Mouse (Mus musculus) T-helper 2 cell (primary cell): ENCODE results near the gene Tmem43.

ENCODE experiments used
- in situ Hi-C: fragments of 300-600 bp; cut with MboI, MseI; formaldehyde crosslinking; loops from one replicate; pipeline ENCODE4 v1.15.1; 2025; ENCODE audit warnings: high pct_unique_total_duplicates

Gene Tmem43

GRCm38 (mm10) chr6:91472868-91473804, at the start of gene Tmem43, which contains the start of gene Chchd4:
Gene Tmem43 (plus strand): TSS chr6:91473703.
Gene Chchd4 (minus strand): TSS chr6:91473546.
- in situ Hi-C loops = loop anchor here (5.0 kb wide), 1 partner anchor 39 kb away; no protein-coding TSS in a partner anchor

DNA sequence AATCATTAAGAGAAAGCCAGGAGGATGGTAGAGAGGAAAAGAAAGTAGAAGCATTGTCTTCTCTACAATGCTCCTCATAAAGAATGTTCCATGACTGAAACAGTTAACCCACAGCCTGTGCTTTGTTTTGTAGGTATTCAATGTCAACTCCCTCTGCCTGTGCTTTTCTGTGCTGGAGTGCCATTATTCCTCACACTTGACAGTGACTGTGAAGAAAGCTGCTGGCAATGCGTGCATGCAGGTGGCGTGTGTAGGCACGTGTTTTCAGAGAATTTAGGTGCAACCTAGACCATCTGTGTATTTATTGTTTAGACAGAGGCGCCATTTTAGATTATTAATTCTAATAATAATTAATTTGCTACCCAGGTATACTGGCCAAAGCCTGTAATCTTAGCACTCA, 49.4 kb upstream of the Tmem43 start:
- in situ Hi-C loops = no loop called here

DNA sequence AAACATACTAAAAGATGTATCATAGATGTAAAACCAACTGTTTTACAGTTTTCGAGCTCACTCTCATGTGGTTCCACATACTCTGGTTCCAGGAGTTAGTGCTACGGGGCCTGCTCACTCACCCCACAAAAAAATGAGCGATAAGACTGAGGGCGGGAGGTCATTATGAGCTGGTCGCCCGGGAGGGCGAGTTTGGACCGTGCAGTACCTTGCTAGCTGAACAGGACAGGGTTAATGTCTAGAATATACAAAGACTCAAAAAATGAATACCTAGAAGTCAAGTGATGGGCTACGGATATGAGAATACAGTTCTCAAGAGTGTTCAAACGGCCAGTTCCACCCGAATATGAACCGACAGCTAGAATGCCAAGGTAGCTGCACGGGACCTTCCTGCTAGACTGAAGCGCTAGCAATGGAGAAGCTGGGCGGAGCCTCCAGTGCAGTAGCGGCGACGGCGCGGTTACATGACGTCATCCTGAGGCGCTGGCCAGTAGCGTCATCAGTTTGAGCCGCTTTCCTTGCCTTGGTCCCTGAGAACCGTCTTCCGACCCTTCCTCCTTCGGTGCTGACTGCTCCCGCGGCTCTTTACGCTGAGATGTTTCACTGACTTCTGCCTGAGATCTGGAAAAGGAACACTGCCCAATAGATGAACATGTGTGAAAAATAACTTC, 32.9 kb upstream of the Tmem43 start:
- in situ Hi-C loops = no loop called here

GRCm38 (mm10) chr6:91441145-91441662, 32.3 kb upstream of the Tmem43 start:
- in situ Hi-C loops = no loop called here

DNA sequence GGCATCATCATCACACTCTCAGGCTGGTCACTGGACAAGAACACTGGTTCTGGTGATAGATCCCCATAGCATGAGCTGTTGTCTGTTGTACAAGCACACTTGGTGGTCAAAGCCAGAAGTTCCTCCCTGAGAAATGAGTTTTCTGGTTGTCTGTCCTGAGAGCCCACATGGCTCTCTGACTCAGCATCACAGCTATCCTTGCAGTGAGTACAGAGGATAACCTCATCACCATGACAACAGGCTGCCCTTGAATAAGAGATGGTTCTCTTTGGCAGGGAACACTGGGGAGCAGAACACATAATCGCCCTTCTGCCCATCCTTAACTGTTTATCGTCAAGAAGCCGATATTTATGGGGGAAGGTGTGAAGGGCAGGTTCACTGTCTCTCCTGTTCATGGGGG, 28.2 kb upstream of the Tmem43 start:
- in situ Hi-C loops = no loop called here

DNA sequence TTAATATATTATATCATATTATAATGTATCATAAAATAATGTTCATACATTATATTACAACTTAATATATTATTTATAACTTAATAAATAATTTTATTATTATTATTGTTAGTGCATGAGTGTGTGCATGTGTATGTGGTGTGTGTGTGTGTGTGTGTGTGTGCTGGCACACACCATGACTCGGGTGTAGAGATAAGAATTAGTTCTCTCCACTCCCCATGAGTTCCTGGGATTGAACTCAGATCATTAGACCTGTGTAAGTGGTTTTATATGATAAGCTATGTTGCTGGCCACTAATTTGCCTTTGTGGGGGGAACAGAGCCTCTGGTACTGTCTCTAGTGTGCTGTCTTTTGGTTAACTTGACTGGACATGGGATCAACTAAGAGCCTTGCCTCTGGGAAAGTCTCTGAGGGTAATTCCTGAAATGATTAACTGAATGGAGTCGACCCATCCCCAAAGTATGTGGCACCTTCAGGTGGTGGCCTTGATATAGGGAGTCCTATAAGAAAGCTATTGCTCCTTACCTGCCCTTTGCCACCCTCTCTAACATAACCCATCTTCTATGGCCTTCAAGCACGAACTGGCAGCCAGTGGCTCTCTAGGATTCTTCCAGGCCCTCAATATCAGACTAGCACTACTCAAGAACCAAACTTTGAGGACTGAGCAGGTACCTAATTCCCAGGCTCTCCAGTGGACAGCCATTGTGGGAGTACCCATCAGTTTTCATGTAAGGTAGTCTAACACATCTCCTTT, 23.9 kb upstream of the Tmem43 start:
- in situ Hi-C loops = no loop called here

GRCm38 (mm10) chr6:91452056-91452455, 21.4 kb upstream of the Tmem43 start:
- in situ Hi-C loops = no loop called here

DNA sequence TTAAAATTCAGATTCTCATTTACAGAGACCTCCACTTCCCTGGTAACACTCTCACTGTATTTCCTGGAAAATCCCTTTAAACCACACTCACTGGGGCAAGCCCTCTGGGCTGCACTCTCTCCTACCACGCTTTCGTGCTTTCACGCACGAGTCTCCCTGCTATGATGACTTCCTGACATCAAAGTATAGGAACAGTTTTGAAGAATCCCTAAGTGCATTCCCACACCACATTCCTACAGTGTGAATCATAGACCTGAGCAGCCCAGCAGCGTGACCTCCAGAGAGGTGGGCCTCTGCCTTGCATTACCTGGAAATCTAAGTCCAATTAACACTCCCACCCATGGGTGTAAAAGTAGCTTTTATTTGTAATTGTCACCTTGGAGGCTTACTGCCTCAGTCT, 19.0 kb upstream of the Tmem43 start:
- in situ Hi-C loops = no loop called here

DNA sequence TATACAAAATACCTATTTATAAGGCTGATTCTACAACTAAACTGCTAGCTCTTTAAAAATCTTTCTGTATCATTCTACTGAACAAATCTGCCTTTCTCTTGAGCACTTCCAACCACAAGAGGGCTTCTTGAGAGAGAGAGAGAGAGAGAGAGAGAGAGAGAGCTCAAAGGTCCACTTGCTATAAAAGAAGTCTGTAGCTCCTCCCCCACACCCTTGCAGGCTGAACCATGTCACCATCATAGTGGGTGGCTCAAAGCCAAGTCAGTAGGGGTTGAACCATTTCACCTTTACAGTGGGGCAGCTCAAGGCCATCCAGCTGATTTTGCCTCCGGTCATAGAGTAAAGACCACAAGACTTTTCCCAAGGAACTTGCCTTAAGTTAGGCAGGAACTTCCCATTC, 14.0 kb upstream of the Tmem43 start:
- in situ Hi-C loops = no loop called here

DNA sequence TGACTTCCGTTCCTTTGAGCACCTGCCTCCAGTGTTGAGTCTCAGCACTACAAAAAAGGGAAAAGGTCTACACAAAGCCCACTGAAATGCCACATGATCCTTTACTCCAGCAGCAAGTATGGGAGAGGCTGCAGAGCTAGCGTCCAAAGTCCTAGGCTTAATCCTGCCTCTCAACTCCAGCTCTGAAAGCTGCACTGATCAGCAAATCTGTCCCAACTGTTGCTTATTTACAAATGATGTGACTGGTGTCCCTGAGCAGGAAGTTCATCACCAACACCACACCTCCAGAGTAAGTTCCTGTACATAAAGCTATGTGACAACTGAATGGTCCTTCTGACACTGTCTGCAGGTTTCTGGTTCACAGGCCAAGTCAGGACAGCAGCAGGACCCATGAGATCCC, 7.7 kb upstream of the Tmem43 start:
- in situ Hi-C loops = no loop called here

DNA sequence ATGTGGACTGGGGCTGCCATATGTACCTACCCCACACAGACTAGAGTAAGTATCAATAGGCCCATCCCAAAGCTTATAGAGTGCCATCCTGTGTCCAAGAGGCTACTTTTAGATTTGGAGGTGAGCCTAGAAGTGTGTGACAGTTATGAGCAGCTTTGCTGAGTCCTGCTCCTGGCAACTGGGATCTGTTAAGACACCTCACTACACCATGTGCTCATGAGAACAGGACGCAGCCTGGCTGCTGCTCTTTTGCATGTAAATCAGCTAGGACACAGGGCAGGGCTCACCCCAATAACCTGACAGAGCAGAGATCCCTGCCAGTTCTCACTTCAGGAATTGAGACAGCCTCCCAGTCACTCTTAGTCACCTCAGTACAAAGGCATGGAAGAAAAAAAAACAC, 6.4 kb upstream of the Tmem43 start:
- in situ Hi-C loops = no loop called here

DNA sequence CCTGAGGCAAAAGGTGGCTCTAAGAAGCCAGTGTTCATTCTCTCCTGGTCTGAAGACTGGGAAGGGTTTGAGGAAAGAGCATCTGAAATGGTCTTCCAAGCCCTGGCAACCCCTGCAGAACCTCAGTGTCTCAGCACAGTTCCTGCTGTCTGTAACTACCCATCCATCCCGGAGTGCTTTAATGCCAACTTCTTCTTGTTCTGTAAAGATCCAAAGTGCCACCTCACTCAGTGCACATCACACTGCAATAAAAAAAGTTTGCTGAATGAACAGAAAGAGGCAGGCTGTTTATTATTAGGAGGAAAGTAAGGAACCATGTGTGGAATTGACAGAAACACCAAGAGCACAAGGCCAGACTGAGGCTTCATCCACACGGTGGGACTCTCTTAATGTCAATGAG, 2.8 kb upstream of the Tmem43 start:
- in situ Hi-C loops = loop anchor here (5.0 kb wide), 1 partner anchor 42 kb away; no protein-coding TSS in a partner anchor

DNA sequence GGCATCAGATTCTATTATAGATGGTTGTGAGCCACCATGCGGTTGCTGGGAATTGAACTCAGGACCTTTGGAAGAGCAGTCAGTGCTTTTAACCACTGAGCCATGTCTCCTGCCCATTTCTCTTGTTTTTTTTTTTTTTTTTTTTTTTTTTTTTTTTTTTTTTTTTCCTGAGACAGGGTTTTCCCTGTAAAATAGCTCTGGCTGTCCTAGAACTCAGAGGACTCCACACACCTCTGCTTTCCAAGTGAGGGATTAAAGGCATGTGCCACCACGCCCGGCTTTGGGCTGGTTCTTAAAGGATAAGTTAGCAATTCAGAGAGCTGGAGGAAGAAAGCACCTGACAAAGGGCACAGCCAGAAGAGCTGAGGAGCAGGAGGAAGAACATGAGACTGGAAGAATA, 2.1 kb upstream of the Tmem43 start:
- in situ Hi-C loops = loop anchor here (5.0 kb wide), 1 partner anchor 41 kb away; no protein-coding TSS in a partner anchor

DNA sequence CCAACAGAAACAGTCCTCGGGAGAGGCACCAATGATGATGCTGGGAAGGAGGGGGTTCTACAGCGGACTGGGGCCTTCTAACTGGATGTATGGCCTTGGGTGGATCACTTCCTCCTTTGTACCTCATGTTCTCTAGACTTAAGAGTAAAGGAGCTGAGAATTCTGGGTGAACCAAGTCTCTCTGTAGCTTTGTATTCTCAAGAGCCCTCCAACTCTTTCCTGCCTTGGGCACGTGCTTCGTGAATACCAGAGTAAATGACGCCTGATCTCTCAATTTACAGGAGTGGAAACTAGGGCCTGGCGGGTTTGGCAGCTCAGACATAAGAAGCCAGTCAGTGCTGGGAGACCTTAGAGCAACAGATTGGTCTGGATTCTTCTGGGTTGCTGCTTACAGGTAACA, 1.2 kb upstream of the Tmem43 start:
- in situ Hi-C loops = loop anchor here (5.0 kb wide), 1 partner anchor 40 kb away; no protein-coding TSS in a partner anchor

DNA sequence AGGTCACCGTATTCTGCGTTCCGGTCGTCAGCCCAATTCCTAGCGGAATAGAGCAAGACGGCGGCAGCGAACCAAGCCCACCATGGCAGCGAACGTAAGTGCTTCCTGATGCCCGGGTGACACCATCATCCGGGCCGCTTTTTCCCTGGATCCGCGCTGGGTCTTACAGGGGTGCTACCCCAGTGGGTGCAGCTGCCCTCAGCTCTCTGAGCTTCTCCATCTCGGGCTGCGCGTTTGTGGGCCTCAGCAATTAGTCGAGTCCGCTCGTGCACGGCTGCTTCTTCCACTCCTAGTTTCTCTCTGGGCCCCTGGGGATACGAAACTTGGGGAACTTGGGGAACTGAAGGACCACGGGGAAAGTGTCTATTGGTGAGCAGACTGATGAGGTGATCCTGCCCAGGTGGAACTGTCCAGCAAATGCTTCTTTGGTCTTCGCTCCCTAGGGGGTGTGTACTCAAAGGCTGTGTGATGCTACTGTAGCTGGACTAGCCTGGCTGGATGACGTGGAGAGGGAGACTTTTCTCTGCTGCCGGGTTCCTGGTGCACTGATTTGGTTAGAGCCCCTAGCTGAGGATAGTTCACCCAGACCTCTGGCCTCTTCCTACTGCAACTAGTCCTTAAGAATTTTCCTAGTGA, 420 bp downstream of the Tmem43 start:
- in situ Hi-C loops = loop anchor here (5.0 kb wide), 1 partner anchor 38 kb away; no protein-coding TSS in a partner anchor

DNA sequence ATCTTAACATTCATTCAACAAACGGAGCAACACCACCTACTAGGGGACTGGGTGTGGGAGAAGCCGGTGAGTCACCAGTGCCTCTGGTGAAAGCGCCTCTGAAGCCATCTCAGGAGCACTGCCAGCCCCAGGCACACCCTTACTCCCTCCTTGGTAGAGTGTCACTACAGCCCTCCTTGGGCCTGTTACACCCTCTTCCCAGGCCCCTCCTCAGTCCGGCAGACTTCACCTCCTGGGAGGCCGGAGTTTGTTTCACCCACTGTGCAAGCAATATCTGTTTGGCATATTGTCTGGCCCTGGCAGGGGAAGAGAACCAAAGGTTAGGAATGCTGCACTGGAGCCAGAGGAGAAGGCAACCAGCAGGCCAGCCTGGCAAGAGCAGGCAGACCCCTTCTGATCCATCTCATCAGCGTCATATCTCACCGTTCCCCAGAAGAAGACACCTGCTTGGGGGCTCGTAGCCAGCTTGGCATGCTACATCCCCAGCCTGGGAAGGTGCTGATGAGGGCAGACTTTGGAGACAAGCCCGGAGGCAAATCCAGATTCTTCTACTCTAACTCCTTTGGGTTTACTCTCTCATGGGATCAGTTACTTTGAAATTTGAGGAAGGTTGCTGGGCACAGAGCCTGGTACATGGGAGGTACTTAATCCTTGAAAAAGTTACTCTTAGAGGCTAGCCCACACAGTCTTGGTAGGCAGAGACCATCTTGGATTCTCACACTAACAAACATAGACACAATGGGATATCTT, 1.1 kb downstream of the Tmem43 start:
- in situ Hi-C loops = loop anchor here (5.0 kb wide), 1 partner anchor 38 kb away; no protein-coding TSS in a partner anchor

DNA sequence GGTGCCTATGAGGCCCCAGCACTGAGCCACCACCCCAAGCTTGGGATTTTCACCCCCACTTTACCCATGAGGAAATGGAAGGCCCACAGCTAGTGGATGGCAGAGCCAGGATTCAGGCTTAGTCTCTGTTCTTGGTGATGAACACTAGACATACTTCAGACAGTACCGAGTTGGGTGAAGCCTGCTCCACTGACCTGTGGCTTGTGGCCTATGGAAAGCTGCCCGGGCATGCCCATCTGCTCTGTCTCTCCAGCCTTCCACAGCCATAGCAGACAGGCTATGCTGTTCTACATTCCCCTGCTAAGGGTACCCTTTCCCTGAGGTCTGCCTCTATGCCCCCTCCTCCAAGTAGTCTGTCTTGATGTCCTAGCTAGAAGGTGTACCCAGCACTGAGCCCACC, 3.0 kb downstream of the Tmem43 start:
- in situ Hi-C loops = no loop called here

GRCm38 (mm10) chr6:91483371-91483770, 9.9 kb downstream of the Tmem43 start:
- in situ Hi-C loops = no loop called here

DNA sequence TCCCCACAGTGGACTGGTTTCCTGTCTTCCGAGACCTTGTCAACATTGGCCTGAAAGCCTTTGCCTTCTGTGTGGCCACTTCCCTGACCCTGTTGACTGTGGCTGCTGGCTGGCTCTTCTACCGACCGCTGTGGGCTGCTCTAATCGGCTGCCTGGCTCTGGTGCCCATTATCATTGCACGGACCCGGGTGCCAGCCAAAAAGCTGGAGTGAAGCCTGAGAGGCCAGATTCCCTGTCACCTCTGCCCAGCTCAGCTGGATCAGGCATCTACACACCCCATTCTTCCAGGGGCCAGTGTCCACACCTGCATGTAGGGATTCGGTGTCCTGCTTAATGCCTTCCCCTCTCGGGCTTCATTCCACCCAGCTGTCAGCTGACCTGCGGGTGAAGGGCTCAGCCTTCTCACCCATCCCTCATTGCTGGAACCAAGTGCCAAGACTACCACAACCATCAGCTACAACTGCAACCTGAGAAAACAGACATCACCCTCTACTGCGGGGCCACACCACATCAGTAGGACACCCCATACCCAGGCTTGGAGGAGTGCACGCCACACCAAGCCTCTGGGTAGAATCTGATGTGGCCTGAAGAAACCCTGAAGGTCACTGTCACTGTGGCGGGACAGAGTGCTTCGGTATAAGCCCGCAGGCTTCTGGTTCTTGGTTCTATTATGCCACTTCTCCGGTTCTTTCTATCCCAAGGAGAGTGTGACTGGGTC, 13.4 kb downstream of the Tmem43 start:
- in situ Hi-C loops = no loop called here
